Mouse (Mus musculus): ENCODE measurements around the gene Bcdin3d. TPM values are rescaled to one million over a fixed set of nuclear protein-coding genes. Genes with fewer than 3 reads are reported as not detected.

Gene Bcdin3d
- polyA plus RNA-seq, 1 experiment from 2014 or later: 19.0 TPM

DNA sequence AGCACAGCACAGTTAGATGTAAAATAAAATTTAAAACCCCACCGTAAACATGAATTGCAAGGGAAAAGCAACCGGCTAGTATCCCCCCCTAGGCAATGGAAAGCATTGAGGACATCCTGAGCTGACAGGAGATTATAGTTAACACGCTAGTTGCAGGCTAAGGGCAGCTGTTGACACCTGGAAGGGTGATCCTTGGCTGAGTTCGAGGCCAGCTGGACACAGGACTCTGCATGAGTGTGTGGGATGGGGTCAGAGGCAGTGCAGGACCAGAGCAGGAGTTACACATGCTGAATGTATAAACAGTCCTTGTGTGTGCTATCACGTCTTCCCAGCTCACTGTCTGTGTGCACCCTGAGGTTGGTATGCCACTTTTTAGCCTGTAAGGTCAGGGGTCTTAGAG lies 28.7 kb upstream of the Bcdin3d start:
- ATAC-seq: no peak
- H3K4me1 ChIP-seq (ENCODE audit: control insufficient read depth, insufficient read depth, low read length): peaks cover 9% of the 10 kb centered on the region; the same call in 1 of the 2 replicates
- no peak overlapping the region for H3K4me3 ChIP-seq (ENCODE audit: low read depth, low read length)
- no peaks in the 10 kb centered on the region for H3K9me3 ChIP-seq (replicated peaks; ENCODE audit: control insufficient read depth, low read length, poor library complexity, severe bottlenecking)
- no peak overlapping the region for H3K4me2 ChIP-seq (ENCODE audit: low read length)
- WGBS: 80% methylated on average over 5 of the region's 5 CpGs
- H3K36me3 ChIP-seq (ENCODE audit: control insufficient read depth, insufficient read depth, low read length): peaks cover 2% of the 10 kb centered on the region; the same call in 1 of the 2 replicates
- H3K27ac ChIP-seq (ENCODE audit: low read length): no peak overlapping the region
- no peak overlapping the region for H3K9ac ChIP-seq (ENCODE audit: low read depth, low read length)
- H3K27me3 ChIP-seq (ENCODE audit: control insufficient read depth, insufficient read depth, low read depth, low read length): no peaks in the 10 kb centered on the region

DNA sequence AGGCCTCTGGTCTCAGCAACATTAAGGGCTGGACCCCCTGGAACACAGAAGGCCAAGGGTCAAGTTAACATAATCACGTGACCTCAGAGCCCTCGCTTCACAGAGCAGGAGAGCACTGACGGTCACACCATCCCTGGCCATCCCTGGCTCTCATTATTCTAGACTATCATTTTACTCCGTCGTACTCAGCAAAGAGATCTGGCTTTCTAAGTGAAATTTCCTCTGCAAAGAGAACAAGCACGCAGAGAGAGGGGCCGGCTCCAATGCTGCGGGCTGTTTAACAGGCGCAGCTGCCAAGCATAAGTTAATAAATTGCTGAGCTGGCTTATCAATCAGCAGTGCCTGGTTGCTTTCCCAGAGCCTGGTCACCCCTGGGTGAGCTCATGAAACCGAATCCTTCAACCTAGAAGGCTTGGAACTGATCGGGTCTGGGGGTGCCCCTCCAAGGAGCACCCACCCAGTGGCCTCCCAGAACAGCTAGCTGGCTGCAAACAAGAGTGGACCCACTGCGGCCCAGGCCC lies 27.8 kb upstream of the Bcdin3d start:
- H3K9ac ChIP-seq (ENCODE audit: low read depth, low read length): no peak overlapping the region
- H3K4me1 ChIP-seq (ENCODE audit: control insufficient read depth, insufficient read depth, low read length): peaks cover 13% of the 10 kb centered on the region; the same call in 1 of the 2 replicates
- H3K27me3 ChIP-seq (ENCODE audit: control insufficient read depth, insufficient read depth, low read depth, low read length): no peaks in the 10 kb centered on the region
- ATAC-seq: no peak
- H3K27ac ChIP-seq (ENCODE audit: low read length): peak overlapping the region; percentile 55
- H3K36me3 ChIP-seq (ENCODE audit: control insufficient read depth, insufficient read depth, low read length): peaks cover 2% of the 10 kb centered on the region; the same call in 1 of the 2 replicates
- H3K4me3 ChIP-seq (ENCODE audit: low read depth, low read length): no peak overlapping the region
- no peak overlapping the region for H3K4me2 ChIP-seq (ENCODE audit: low read length)
- no peaks in the 10 kb centered on the region for H3K9me3 ChIP-seq (replicated peaks; ENCODE audit: control insufficient read depth, low read length, poor library complexity, severe bottlenecking)
- WGBS: 41% methylated on average over 12 of the region's 12 CpGs

GRCm38 (mm10) chr15:99501292-99502260 lies 27.0 kb upstream of the Bcdin3d start:
- no peaks in the 10 kb centered on the region for H3K27me3 ChIP-seq (ENCODE audit: control insufficient read depth, insufficient read depth, low read depth, low read length)
- no peaks in the 10 kb centered on the region for H3K9me3 ChIP-seq (replicated peaks; ENCODE audit: control insufficient read depth, low read length, poor library complexity, severe bottlenecking)
- H3K4me1 ChIP-seq (ENCODE audit: control insufficient read depth, insufficient read depth, low read length): peaks cover 16% of the 10 kb centered on the region; the same call in 1 of the 2 replicates
- H3K4me3 ChIP-seq (ENCODE audit: low read depth, low read length): no peak overlapping the region
- 65% methylated on average over 20 of the region's 20 CpGs for WGBS
- no peak for ATAC-seq
- H3K27ac ChIP-seq (ENCODE audit: low read length): peak overlapping the region; percentile 55
- H3K9ac ChIP-seq (ENCODE audit: low read depth, low read length): 0 out of 2 replicates have a peak overlapping the region, but pooled peaks have one; percentile 20
- no peak overlapping the region for H3K4me2 ChIP-seq (ENCODE audit: low read length)
- H3K36me3 ChIP-seq (ENCODE audit: control insufficient read depth, insufficient read depth, low read length): peaks cover 2% of the 10 kb centered on the region; the same call in 1 of the 2 replicates

GRCm38 (mm10) chr15:99500320-99500719 lies 25.8 kb upstream of the Bcdin3d start:
- Histone ChIP-seq H3K4me1 (ENCODE audit: control insufficient read depth, insufficient read depth, low read length) (peaks cover 16% of the 10 kb centered on the region; the same call in 1 of the 2 replicates), H3K9ac (ENCODE audit: low read depth, low read length) (no peak overlapping the region), H3K4me2 (ENCODE audit: low read length) (no peak overlapping the region), H3K4me3 (ENCODE audit: low read depth, low read length) (no peak overlapping the region), H3K36me3 (ENCODE audit: control insufficient read depth, insufficient read depth, low read length) (peaks cover 2% of the 10 kb centered on the region; the same call in 1 of the 2 replicates), H3K27me3 (ENCODE audit: control insufficient read depth, insufficient read depth, low read depth, low read length) (no peaks in the 10 kb centered on the region), H3K27ac (ENCODE audit: low read length) (no peak overlapping the region), H3K9me3 (replicated peaks; ENCODE audit: control insufficient read depth, low read length, poor library complexity, severe bottlenecking) (no peaks in the 10 kb centered on the region)
- ATAC-seq: no peak
- WGBS: 55% methylated on average over 5 of the region's 5 CpGs

DNA sequence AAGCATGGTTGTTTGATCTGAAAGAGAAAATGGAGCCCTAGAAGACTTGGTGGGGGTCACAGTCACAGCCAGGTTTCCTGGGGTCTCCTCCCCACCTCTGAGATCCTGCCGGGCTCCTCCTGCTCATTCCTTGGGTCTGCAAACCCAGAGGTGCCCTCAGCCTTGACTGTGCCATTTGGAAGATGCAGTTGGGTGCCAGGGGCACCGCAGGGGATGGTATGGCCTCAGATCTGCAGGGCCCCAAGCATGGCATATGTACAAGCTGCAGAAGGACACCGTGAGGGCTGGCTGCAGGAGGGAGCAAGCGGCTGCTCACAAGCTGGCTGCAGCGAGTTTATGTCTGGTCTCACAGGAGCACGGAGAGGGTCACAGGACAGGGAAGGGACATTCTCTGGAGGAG lies 25.2 kb upstream of the Bcdin3d start:
- no peaks in the 10 kb centered on the region for H3K27me3 ChIP-seq (ENCODE audit: control insufficient read depth, insufficient read depth, low read depth, low read length)
- peaks cover 2% of the 10 kb centered on the region; the same call in 1 of the 2 replicates for H3K36me3 ChIP-seq (ENCODE audit: control insufficient read depth, insufficient read depth, low read length)
- no peak overlapping the region for H3K9ac ChIP-seq (ENCODE audit: low read depth, low read length)
- H3K9me3 ChIP-seq (replicated peaks; ENCODE audit: control insufficient read depth, low read length, poor library complexity, severe bottlenecking): no peaks in the 10 kb centered on the region
- no peak overlapping the region for H3K4me3 ChIP-seq (ENCODE audit: low read depth, low read length)
- ATAC-seq: no peak
- no peak overlapping the region for H3K27ac ChIP-seq (ENCODE audit: low read length)
- no peak overlapping the region for H3K4me2 ChIP-seq (ENCODE audit: low read length)
- WGBS: 62% methylated on average over 6 of the region's 6 CpGs
- H3K4me1 ChIP-seq (ENCODE audit: control insufficient read depth, insufficient read depth, low read length): peaks cover 16% of the 10 kb centered on the region; the same call in 1 of the 2 replicates

- Histone ChIP-seq H3K27ac (ENCODE audit: low read length) (no peak overlapping the region), H3K36me3 (ENCODE audit: control insufficient read depth, insufficient read depth, low read length) (peaks cover 2% of the 10 kb centered on the region; the same call in 1 of the 2 replicates), H3K9me3 (replicated peaks; ENCODE audit: control insufficient read depth, low read length, poor library complexity, severe bottlenecking) (no peaks in the 10 kb centered on the region), H3K4me3 (ENCODE audit: low read depth, low read length) (no peak overlapping the region), H3K27me3 (ENCODE audit: control insufficient read depth, insufficient read depth, low read depth, low read length) (no peaks in the 10 kb centered on the region), H3K9ac (ENCODE audit: low read depth, low read length) (no peak overlapping the region), H3K4me1 (ENCODE audit: control insufficient read depth, insufficient read depth, low read length) (peaks cover 16% of the 10 kb centered on the region; the same call in 1 of the 2 replicates), H3K4me2 (ENCODE audit: low read length) (no peak overlapping the region)
- no peak for ATAC-seq
- WGBS: 70% methylated on average over 4 of the region's 4 CpGs
These were observed 24.3 kb upstream of the Bcdin3d start for GRCm38 (mm10) chr15:99498781-99499180.

- 81% methylated on average over 4 of the region's 4 CpGs for WGBS
- Histone ChIP-seq H3K9me3 (replicated peaks; ENCODE audit: control insufficient read depth, low read length, poor library complexity, severe bottlenecking) (no peaks in the 10 kb centered on the region), H3K4me3 (ENCODE audit: low read depth, low read length) (no peak overlapping the region), H3K4me2 (ENCODE audit: low read length) (no peak overlapping the region), H3K36me3 (ENCODE audit: control insufficient read depth, insufficient read depth, low read length) (peaks cover 2% of the 10 kb centered on the region; the same call in 1 of the 2 replicates), H3K9ac (ENCODE audit: low read depth, low read length) (no peak overlapping the region), H3K27ac (ENCODE audit: low read length) (no peak overlapping the region), H3K4me1 (ENCODE audit: control insufficient read depth, insufficient read depth, low read length) (peaks cover 16% of the 10 kb centered on the region; the same call in 1 of the 2 replicates), H3K27me3 (ENCODE audit: control insufficient read depth, insufficient read depth, low read depth, low read length) (no peaks in the 10 kb centered on the region)
- ATAC-seq: no peak
These were observed 23.8 kb upstream of the Bcdin3d start for GRCm38 (mm10) chr15:99498356-99498755.

GRCm38 (mm10) chr15:99497527-99498242 lies 23.2 kb upstream of the Bcdin3d start:
- Histone ChIP-seq H3K9me3 (replicated peaks; ENCODE audit: control insufficient read depth, low read length, poor library complexity, severe bottlenecking) (no peaks in the 10 kb centered on the region), H3K9ac (ENCODE audit: low read depth, low read length) (no peak overlapping the region), H3K4me3 (ENCODE audit: low read depth, low read length) (no peak overlapping the region), H3K4me1 (ENCODE audit: control insufficient read depth, insufficient read depth, low read length) (peaks cover 16% of the 10 kb centered on the region; the same call in 1 of the 2 replicates), H3K27me3 (ENCODE audit: control insufficient read depth, insufficient read depth, low read depth, low read length) (no peaks in the 10 kb centered on the region), H3K4me2 (ENCODE audit: low read length) (no peak overlapping the region; the same call in 1 of the 2 replicates), H3K27ac (ENCODE audit: low read length) (no peak overlapping the region), H3K36me3 (ENCODE audit: control insufficient read depth, insufficient read depth, low read length) (peaks cover 2% of the 10 kb centered on the region; the same call in 1 of the 2 replicates)
- 46% methylated on average over 12 of the region's 12 CpGs for WGBS
- ATAC-seq: 0 out of 2 replicates have a peak, but pooled peaks have one; percentile 16
